Mouse (Mus musculus): ENCODE results near the gene Elane. TPM values are rescaled to one million over a fixed set of nuclear protein-coding genes. Genes with fewer than 3 reads are reported as not detected.

Elane gene
- polyA plus RNA-seq, 1 experiment from 2014 or later: 0.28 TPM

- Histone ChIP-seq H3K4me1 (peaks cover 49% of the 10 kb centered on the region), H3K27me3 (no peaks in the 10 kb centered on the region), H3K4me2 (replicated peaks) (peak overlapping the region; percentile 71), H3K27ac (replicated peaks) (peak overlapping the region; percentile 100), H3K9ac (no peak overlapping the region), H3K9me3 (replicated peaks) (no peaks in the 10 kb centered on the region), H3K4me3 (replicated peaks) (peak overlapping the region; percentile 97), H3K36me3 (peaks cover 13% of the 10 kb centered on the region; the same call in 1 of the 2 replicates)
- ATAC-seq (ENCODE audit: insufficient number of reproducible peaks, low FRiP score, low TSS enrichment, low read depth): no peak
- 17% methylated on average over 8 of the region's 8 CpGs for WGBS
Measured at GRCm38 (mm10) chr10:79852827-79853226, 33.2 kb upstream of the Elane start.

- Histone ChIP-seq H3K4me3 (replicated peaks) (peak overlapping the region; percentile 97), H3K9ac (peak overlapping the region; percentile 39), H3K36me3 (peaks cover 13% of the 10 kb centered on the region; the same call in 1 of the 2 replicates), H3K4me1 (peaks cover 55% of the 10 kb centered on the region), H3K9me3 (replicated peaks) (no peaks in the 10 kb centered on the region), H3K27ac (replicated peaks) (peak overlapping the region; percentile 100), H3K27me3 (no peaks in the 10 kb centered on the region), H3K4me2 (replicated peaks) (peak overlapping the region; percentile 71)
- peak; percentile 75 for ATAC-seq (ENCODE audit: insufficient number of reproducible peaks, low FRiP score, low TSS enrichment, low read depth)
- 0% methylated on average over 15 of the region's 15 CpGs for WGBS
Measured at GRCm38 (mm10) chr10:79853392-79853791, 32.7 kb upstream of the Elane start.

- peak within 1 kb of the TSS; percentile 97 for H3K4me3 ChIP-seq (replicated peaks)
Measured at GRCm38 (mm10) chr10:79853860-79854795, 31.9 kb upstream of the Elane start, which contains the start of gene Ptbp1. TSS of gene Ptbp1 (plus strand) at chr10:79854427.

GRCm38 (mm10) chr10:79854801-79855541, 31.1 kb upstream of the Elane start:
- H3K4me2 ChIP-seq (replicated peaks): peak overlapping the region; percentile 91
- peaks cover 71% of the 10 kb centered on the region for H3K4me1 ChIP-seq
- ATAC-seq (ENCODE audit: insufficient number of reproducible peaks, low FRiP score, low TSS enrichment, low read depth): peak; percentile 6; the same call in 1 of the 2 replicates
- H3K27ac ChIP-seq (replicated peaks): peak overlapping the region; percentile 100
- H3K4me3 ChIP-seq (replicated peaks): peak overlapping the region; percentile 97
- WGBS: under 1% methylated on average over 83 of the region's 83 CpGs
- H3K9me3 ChIP-seq (replicated peaks): no peaks in the 10 kb centered on the region
- H3K27me3 ChIP-seq: no peaks in the 10 kb centered on the region
- peaks cover 28% of the 10 kb centered on the region for H3K36me3 ChIP-seq
- peak overlapping the region; percentile 100 for H3K9ac ChIP-seq

More at GRCm38 (mm10) chr10:79853860-79854795, 31.9 kb upstream of the Elane start, which contains the start of gene Ptbp1:
- peak within 1 kb of the TSS; percentile 91 for H3K4me2 ChIP-seq (replicated peaks)
- no peaks in the 10 kb centered on the region for H3K27me3 ChIP-seq
- H3K36me3 ChIP-seq: peaks cover 20% of the 10 kb centered on the region
- H3K9ac ChIP-seq: peak within 1 kb of the TSS; percentile 100
- H3K27ac ChIP-seq (replicated peaks): peak within 1 kb of the TSS; percentile 100
- H3K9me3 ChIP-seq (replicated peaks): no peaks in the 10 kb centered on the region
- ATAC-seq (ENCODE audit: insufficient number of reproducible peaks, low FRiP score, low TSS enrichment, low read depth): peak; percentile 92
- WGBS: under 1% methylated on average over 75 of the region's 75 CpGs
- H3K4me1 ChIP-seq: peaks cover 62% of the 10 kb centered on the region

- peaks cover 35% of the 10 kb centered on the region for H3K36me3 ChIP-seq
- peak overlapping the region; percentile 97 for H3K4me3 ChIP-seq (replicated peaks)
- WGBS: under 1% methylated on average over 10 of the region's 10 CpGs
- no peak for ATAC-seq (ENCODE audit: insufficient number of reproducible peaks, low FRiP score, low TSS enrichment, low read depth)
- no peaks in the 10 kb centered on the region for H3K27me3 ChIP-seq
- H3K9ac ChIP-seq: peak overlapping the region; percentile 100
- peaks cover 75% of the 10 kb centered on the region for H3K4me1 ChIP-seq
- H3K27ac ChIP-seq (replicated peaks): peak overlapping the region; percentile 100
- peak overlapping the region; percentile 91 for H3K4me2 ChIP-seq (replicated peaks)
- no peaks in the 10 kb centered on the region for H3K9me3 ChIP-seq (replicated peaks)
Measured at GRCm38 (mm10) chr10:79855558-79856184, 30.4 kb upstream of the Elane start.

GRCm38 (mm10) chr10:79856280-79856679, 29.8 kb upstream of the Elane start:
- ATAC-seq (ENCODE audit: insufficient number of reproducible peaks, low FRiP score, low TSS enrichment, low read depth): no peak
- peak overlapping the region; percentile 91 for H3K4me2 ChIP-seq (replicated peaks)
- H3K27me3 ChIP-seq: no peaks in the 10 kb centered on the region
- peaks cover 75% of the 10 kb centered on the region for H3K4me1 ChIP-seq
- peak overlapping the region; percentile 97 for H3K4me3 ChIP-seq (replicated peaks)
- 28% methylated on average over 6 of the region's 6 CpGs for WGBS
- H3K9me3 ChIP-seq (replicated peaks): no peaks in the 10 kb centered on the region
- H3K27ac ChIP-seq (replicated peaks): peak overlapping the region; percentile 100
- peak overlapping the region; percentile 100 for H3K9ac ChIP-seq
- peaks cover 41% of the 10 kb centered on the region for H3K36me3 ChIP-seq

GRCm38 (mm10) chr10:79856704-79857451, 29.2 kb upstream of the Elane start:
- H3K4me2 ChIP-seq (replicated peaks): peak overlapping the region; percentile 91
- H3K27me3 ChIP-seq: no peaks in the 10 kb centered on the region
- no peaks in the 10 kb centered on the region for H3K9me3 ChIP-seq (replicated peaks)
- H3K27ac ChIP-seq (replicated peaks): peak overlapping the region; percentile 100
- H3K9ac ChIP-seq: peak overlapping the region; percentile 100
- peak overlapping the region; percentile 97 for H3K4me3 ChIP-seq (replicated peaks)
- H3K4me1 ChIP-seq: peaks cover 74% of the 10 kb centered on the region
- 37% methylated on average over 7 of the region's 7 CpGs for WGBS
- peaks cover 47% of the 10 kb centered on the region for H3K36me3 ChIP-seq
- ATAC-seq (ENCODE audit: insufficient number of reproducible peaks, low FRiP score, low TSS enrichment, low read depth): no peak

GRCm38 (mm10) chr10:79857452-79857811, 28.6 kb upstream of the Elane start:
- no peak for ATAC-seq (ENCODE audit: insufficient number of reproducible peaks, low FRiP score, low TSS enrichment, low read depth)
- peaks cover 74% of the 10 kb centered on the region for H3K4me1 ChIP-seq
- peak overlapping the region; percentile 100; the same call in 1 of the 2 replicates for H3K9ac ChIP-seq
- no peaks in the 10 kb centered on the region for H3K27me3 ChIP-seq
- no peaks in the 10 kb centered on the region for H3K9me3 ChIP-seq (replicated peaks)
- H3K4me3 ChIP-seq (replicated peaks): peak overlapping the region; percentile 97
- H3K4me2 ChIP-seq (replicated peaks): peak overlapping the region; percentile 91
- H3K36me3 ChIP-seq: peaks cover 53% of the 10 kb centered on the region
- 12% methylated on average over 4 of the region's 4 CpGs for WGBS
- peak overlapping the region; percentile 69 for H3K27ac ChIP-seq (replicated peaks)

GRCm38 (mm10) chr10:79857894-79858293, 28.2 kb upstream of the Elane start:
- WGBS: 63% methylated on average over 2 of the region's 2 CpGs
- H3K4me3 ChIP-seq (replicated peaks): peak overlapping the region; percentile 97
- peaks cover 71% of the 10 kb centered on the region for H3K4me1 ChIP-seq
- H3K27me3 ChIP-seq: no peaks in the 10 kb centered on the region
- no peak for ATAC-seq (ENCODE audit: insufficient number of reproducible peaks, low FRiP score, low TSS enrichment, low read depth)
- peak overlapping the region; percentile 69 for H3K27ac ChIP-seq (replicated peaks)
- 0 out of 2 replicates have a peak overlapping the region, but pooled peaks have one; percentile 100 for H3K9ac ChIP-seq
- H3K9me3 ChIP-seq (replicated peaks): no peaks in the 10 kb centered on the region
- peak overlapping the region; percentile 91 for H3K4me2 ChIP-seq (replicated peaks)
- peaks cover 57% of the 10 kb centered on the region for H3K36me3 ChIP-seq

- peaks cover 66% of the 10 kb centered on the region for H3K4me1 ChIP-seq
- H3K27ac ChIP-seq (replicated peaks): peak overlapping the region; percentile 69
- H3K9ac ChIP-seq: 0 out of 2 replicates have a peak overlapping the region, but pooled peaks have one; percentile 100
- ATAC-seq (ENCODE audit: insufficient number of reproducible peaks, low FRiP score, low TSS enrichment, low read depth): no peak
- no peaks in the 10 kb centered on the region for H3K27me3 ChIP-seq
- peak overlapping the region; percentile 97 for H3K4me3 ChIP-seq (replicated peaks)
- H3K4me2 ChIP-seq (replicated peaks): peak overlapping the region; percentile 91
- no peaks in the 10 kb centered on the region for H3K9me3 ChIP-seq (replicated peaks)
- 26% methylated on average over 17 of the region's 17 CpGs for WGBS
- peaks cover 64% of the 10 kb centered on the region for H3K36me3 ChIP-seq
Measured at GRCm38 (mm10) chr10:79858416-79859074, 27.5 kb upstream of the Elane start.
